Mouse (Mus musculus) pancreas, adult 10 weeks (tissue): ENCODE measurements around the gene Rcor1. TPM values are rescaled to one million over a fixed set of nuclear protein-coding genes. Genes with fewer than 3 reads are reported as not detected.

Experiments used
- polyA plus RNA-seq: library from polyadenylated mRNA; stranded (reverse); fragments of 350-450 nt; fragmentation: Illumina TruSeq; extraction: RNeasy Lipid Tissue Mini Kit (QIAGEN cat#74804); gene quantifications from one replicate; pipeline ENCODE4 v1.2.3, GENCODE M21; 2015; ENCODE audit warnings: low read depth, low replicate concordance; ENCODE audit not compliant: insufficient read depth

The Rcor1 gene
- 3.4 TPM for polyA plus RNA-seq

GRCm38 (mm10) chr12:111038976-111039612 is at the start of gene Rcor1:
Gene Rcor1, plus strand, starts transcription at chr12:111039351.

Other genes starting within 250 kb of the Rcor1 start
- 1.4 TPM for gene Mok, start 198.4 kb upstream of the Rcor1 start, polyA plus RNA-seq
- gene Zfp839, start 189.1 kb upstream of the Rcor1 start, polyA plus RNA-seq, result 3.4 TPM
- 9.1 TPM for gene Cinp, start 150.2 kb upstream of the Rcor1 start, polyA plus RNA-seq
- gene Tecpr2, start 150.1 kb upstream of the Rcor1 start, polyA plus RNA-seq, result 2.6 TPM
- 1.6 TPM for gene Ankrd9, start 60.3 kb upstream of the Rcor1 start, polyA plus RNA-seq
- 2.8 TPM for gene Traf3, start 127.0 kb downstream of the Rcor1 start, polyA plus RNA-seq
- gene 4930595D18Rik, start 145.1 kb downstream of the Rcor1 start, polyA plus RNA-seq, result not detected
- gene Amn, start 231.7 kb downstream of the Rcor1 start, polyA plus RNA-seq, result not detected